Comparison of ENCODE assay signal across 10 mouse cellular contexts in genomic region chr9:119768585-119768984, GRCm38 (mm10). TPM values are rescaled to one million over a fixed set of nuclear protein-coding genes. Genes with fewer than 3 reads are reported as not detected.
DNase-seq lines count a peak whose midpoint lies in the region; ATAC-seq and TF ChIP-seq lines count a peak whose summit lies in the region.
"Had no signal": no experiment of that assay in that cellular context is flagged by ENCODE, and none has a peak within 500 bp of the region (broad histone marks: within the 10 kb centered on the region; RNA-seq: fewer than 3 reads in every experiment).

No protein-coding gene starts in this region.

- H3K4me1 ChIP-seq in kidney, adult 2 months (ENCODE audit: control insufficient read depth, insufficient read depth, low read length): no peaks in the 10 kb centered on the region
- H3K4me1 ChIP-seq in embryonic facial prominence, embryonic 10.5 days: no peaks in the 10 kb centered on the region
- H3K4me1 ChIP-seq: stomach, embryonic 15.5 days had no signal

- peak; percentile 57 for ATAC-seq in CD4-positive, CD25-positive, alpha-beta regulatory T cell, adult 4 months
- ATAC-seq in megakaryocyte-erythroid progenitor cell, adult 5-6 weeks (replicated peaks; ENCODE audit: low FRiP score, low TSS enrichment, poor library complexity, severe bottlenecking): peak; percentile 67; the same call in 1 of the 2 replicates
- no peak for ATAC-seq in inflammation-experienced regulatory T-cells, adult 6 months

- no peaks in the 10 kb centered on the region for H3K9me3 ChIP-seq in embryonic facial prominence, embryonic 10.5 days
- H3K9me3 ChIP-seq: stomach, embryonic 15.5 days had no signal

- no peaks in the 10 kb centered on the region for H3K27me3 ChIP-seq in kidney, adult 2 months (replicated peaks; ENCODE audit: control insufficient read depth, insufficient read depth, low read length)
- H3K27me3 ChIP-seq in embryonic facial prominence, embryonic 10.5 days (replicated peaks; ENCODE audit: low read depth, poor library complexity, severe bottlenecking): no peaks in the 10 kb centered on the region
- H3K27me3 ChIP-seq: stomach, embryonic 15.5 days had no signal

- H3K36me3 ChIP-seq in kidney, adult 2 months (ENCODE audit: control insufficient read depth, insufficient read depth, low read length): no peaks in the 10 kb centered on the region
- no peaks in the 10 kb centered on the region for H3K36me3 ChIP-seq in embryonic facial prominence, embryonic 10.5 days (replicated peaks)
- H3K36me3 ChIP-seq: stomach, embryonic 15.5 days had no signal

- H3K4me3 ChIP-seq in kidney, adult 2 months (ENCODE audit: insufficient read depth, low read depth, low read length): no peak overlapping the region
- no peak overlapping the region for H3K4me3 ChIP-seq in embryonic facial prominence, embryonic 10.5 days
- H3K4me3 ChIP-seq: stomach, embryonic 15.5 days had no signal

- H3K27ac ChIP-seq in kidney, adult 2 months (ENCODE audit: insufficient read depth, low read depth, low read length): no peak overlapping the region
- no peak overlapping the region for H3K27ac ChIP-seq in embryonic facial prominence, embryonic 10.5 days (replicated peaks)
- H3K27ac ChIP-seq: stomach, embryonic 15.5 days had no signal

- DNase-seq in kidney, adult 2 months: peak; percentile 38
- no peak for DNase-seq in kidney, adult 11 months
- peak; percentile 31 for DNase-seq in NIH3T3 (ENCODE audit: low read depth)
- DNase-seq in embryonic facial prominence, embryonic 10.5 days (ENCODE audit: low spot score): peak; percentile 51
- DNase-seq in urinary bladder, postnatal 14 days (ENCODE audit: low spot score): no peak

- TF ChIP-seq POLR2A in kidney, adult 2 months (IDR thresholded peaks at IDR 0.05; ENCODE audit: low read depth, low read length): no peak

- peak; percentile 50 for TF ChIP-seq CTCF in kidney, adult 2 months (conservative IDR thresholded peaks at IDR 0.05; ENCODE audit: insufficient read depth, insufficient read length, low read depth, low read length)

- WGBS in kidney, adult 2 months: 44% methylated on average over 7 of the region's 7 CpGs
- WGBS in embryonic facial prominence, embryonic 10.5 days: 43% methylated on average over 7 of the region's 7 CpGs

RNA-seq across cellular contexts. Expression of gene Scn10a, which starts 49.5 kb away (rescaled TPM):
- polyA plus RNA-seq in kidney, adult 2 months (2012; rRNA removed): not detected in 2 replicates
- not detected for polyA plus RNA-seq in CD4-positive, CD25-positive, alpha-beta regulatory T cell, adult 4 months (2017; shearing (Covaris generic))
- polyA plus RNA-seq in embryonic facial prominence, embryonic 10.5 days (2016; fragmentation: Nextera tagmentation; extraction: Ambion mirVana): 0.13 and 0.44 TPM in 2 replicates
- total RNA-seq in megakaryocyte-erythroid progenitor cell, adult 5-6 weeks (2014; fragmentation: Nextera tagmentation): not detected in 2 replicates
- not detected in 2 replicates for total RNA-seq in megakaryocyte-erythroid progenitor cell, adult 5-6 weeks (2017)
- polyA plus RNA-seq in inflammation-experienced regulatory T-cells, adult 6 months (2017; shearing (Covaris generic)): not detected
- total RNA-seq: gastrocnemius, postnatal 36 days had no signal
- polyA plus RNA-seq: stomach, embryonic 15.5 days had no signal

RNA-seq across cellular contexts. Expression of gene Scn11a, which starts 56.7 kb away (rescaled TPM):
- polyA plus RNA-seq in kidney, adult 2 months (2012; rRNA removed): 0.01 and 0.03 TPM in 2 replicates
- polyA plus RNA-seq in CD4-positive, CD25-positive, alpha-beta regulatory T cell, adult 4 months (2017; shearing (Covaris generic)): 1 to 10 TPM in 1 of 2 experiments, under 1 TPM in 1; 0.83 to 1.1 TPM
- 0.13 and 0.14 TPM in 2 replicates for polyA plus RNA-seq in embryonic facial prominence, embryonic 10.5 days (2016; fragmentation: Nextera tagmentation; extraction: Ambion mirVana)
- not detected in 2 replicates for total RNA-seq in megakaryocyte-erythroid progenitor cell, adult 5-6 weeks (2014; fragmentation: Nextera tagmentation)
- total RNA-seq in megakaryocyte-erythroid progenitor cell, adult 5-6 weeks (2017): not detected in 2 replicates
- under 1 TPM; 0.58 to 0.79 (median 0.78) TPM for polyA plus RNA-seq in inflammation-experienced regulatory T-cells, adult 6 months (2017; shearing (Covaris generic))
- total RNA-seq: gastrocnemius, postnatal 36 days had no signal

Comparison
In these comparisons a context has a peak if more than half of its experiments do, and no peak if none do; other contexts are left out.
1. DNase-seq: peak in kidney, adult 2 months (single experiment), NIH3T3 (single experiment) and embryonic facial prominence, embryonic 10.5 days (single experiment); none in kidney, adult 11 months (single experiment) and urinary bladder, postnatal 14 days (single experiment).